Mouse (Mus musculus): Measurements from ENCODE around the gene Eno3.

The Eno3 gene

DNA sequence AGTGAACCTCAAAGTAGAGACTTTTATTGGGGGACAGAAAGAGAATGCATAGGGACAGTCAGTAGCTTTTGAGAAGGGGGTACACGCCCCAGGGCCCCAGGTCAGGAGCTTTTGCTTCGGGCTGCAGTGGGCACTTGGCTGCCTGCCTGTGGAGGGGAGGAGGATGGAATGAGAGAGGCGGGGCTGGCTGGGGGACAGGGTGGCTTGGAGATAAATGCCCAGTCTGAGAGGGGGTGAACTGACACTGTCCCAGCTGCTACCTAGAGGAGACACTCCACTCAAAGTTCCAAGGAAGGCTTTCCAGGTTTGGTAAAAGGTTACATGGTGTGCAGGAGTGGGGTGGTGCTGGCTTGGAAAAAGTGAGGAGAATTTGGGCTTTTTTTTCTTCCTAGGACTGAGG lies at the start of gene Eno3:
TSS of gene Eno3 (plus strand) at position 239 of the 400 bp plus-strand sequence.
- DNase-seq (ENCODE audit: low spot score) = no peak

DNA sequence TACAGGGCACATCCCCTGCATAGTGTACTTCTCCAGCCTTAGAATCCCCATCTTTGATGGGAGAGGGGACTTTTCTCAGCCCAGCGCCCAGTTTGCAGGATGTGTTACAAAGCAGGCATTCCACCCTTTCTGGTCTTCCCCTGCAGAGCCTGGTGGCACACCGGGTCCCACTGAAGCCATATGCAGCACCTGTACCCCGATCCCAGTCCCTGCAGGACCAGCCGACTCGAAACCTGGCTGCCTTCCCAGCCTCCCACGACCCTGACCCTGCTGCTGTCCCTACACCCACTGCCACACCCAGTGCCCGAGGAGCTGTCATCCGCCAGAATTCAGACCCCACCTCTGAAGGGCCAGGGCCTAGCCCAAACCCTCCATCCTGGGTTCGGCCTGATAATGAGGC lies 49.4 kb upstream of the Eno3 start:
- DNase-seq (ENCODE audit: low spot score) = no peak

DNA sequence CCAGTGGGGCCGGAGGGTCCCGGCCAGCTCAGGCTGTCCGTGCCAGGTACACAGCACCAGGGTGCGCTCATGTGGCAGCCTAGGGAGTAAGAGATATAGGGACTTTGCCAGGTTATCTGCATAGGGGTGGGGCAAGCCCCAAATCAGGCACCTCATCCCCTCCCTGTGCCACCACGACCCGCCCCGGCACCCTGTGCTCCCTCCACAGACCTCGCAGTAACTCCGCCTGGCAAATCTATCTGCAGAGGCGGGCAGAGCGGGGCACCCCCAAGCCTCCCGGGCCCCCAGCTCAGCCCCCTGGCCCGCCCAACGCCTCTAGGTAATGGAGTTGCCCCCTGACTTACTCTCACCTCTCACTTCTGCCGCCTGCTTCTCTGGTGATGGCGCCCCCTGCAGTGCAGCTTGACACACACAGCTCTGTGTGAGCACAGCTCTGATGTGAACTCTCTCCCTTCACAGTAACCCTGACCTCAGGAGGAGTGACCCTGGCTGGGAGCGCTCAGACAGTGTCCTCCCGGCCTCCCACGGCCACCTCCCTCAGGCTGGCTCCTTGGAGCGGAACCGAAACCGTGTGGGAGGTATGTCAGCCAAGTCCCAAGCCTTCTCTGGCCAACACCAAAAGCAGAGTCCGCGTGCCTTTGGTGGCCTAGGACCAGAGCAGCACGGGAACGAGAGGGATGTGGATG lies 48.5 kb upstream of the Eno3 start:
- no peak for DNase-seq (ENCODE audit: low spot score)

DNA sequence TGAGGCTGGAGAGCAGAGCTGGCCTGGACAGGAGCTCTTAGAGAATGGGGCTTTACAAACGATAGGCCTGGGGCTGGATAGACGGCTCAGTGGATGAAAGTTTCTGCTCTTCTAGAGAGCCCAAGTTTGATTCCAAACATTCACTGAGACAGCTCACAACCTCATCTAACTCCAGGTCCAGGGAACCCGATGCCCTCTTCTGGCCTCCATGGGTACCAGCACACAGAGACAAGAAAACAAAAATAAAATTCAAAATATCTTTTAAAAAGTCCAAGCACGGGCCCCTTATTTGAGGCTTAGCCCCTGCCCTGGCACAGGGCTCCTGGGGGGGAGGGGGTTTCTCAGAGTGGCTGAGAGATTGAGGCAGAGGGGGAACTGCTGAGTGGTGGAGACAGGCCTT lies 46.2 kb upstream of the Eno3 start:
- no peak for DNase-seq (ENCODE audit: low spot score)

DNA sequence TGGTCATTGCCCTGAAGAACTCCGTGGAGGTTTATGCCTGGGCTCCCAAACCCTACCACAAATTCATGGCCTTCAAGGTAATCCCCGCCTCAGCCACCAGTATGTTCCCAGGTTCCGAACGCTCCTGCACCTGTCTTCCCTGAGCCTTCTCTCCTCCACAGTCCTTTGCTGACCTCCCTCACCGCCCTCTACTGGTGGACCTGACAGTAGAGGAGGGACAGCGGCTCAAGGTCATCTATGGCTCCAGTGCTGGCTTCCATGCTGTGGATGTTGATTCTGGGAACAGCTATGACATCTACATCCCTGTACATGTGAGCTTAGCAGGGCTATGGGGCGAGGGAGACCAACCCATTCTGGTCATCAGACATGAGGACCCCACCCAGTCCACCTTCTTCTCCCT lies 44.5 kb upstream of the Eno3 start:
- no peak for DNase-seq (ENCODE audit: low spot score)

DNA sequence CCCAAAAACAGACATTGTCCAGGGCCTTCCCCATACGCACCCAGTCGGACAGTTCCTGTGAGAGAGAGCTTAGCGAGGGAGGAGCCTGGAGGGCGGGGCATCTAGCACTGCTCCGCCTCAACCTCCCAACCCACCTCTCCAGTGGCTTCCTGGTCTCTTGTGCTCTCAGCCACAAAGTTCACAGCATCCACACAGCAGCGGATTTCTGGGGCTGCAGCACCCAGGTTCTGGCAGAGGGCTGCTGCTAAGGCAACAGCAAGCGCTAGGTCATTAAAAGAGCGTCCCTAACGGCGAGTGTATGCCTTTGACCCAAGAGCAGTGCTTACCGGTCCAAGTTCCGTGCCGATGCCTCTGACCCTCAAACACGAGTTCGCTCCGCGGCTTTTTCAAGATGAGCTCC lies 41.9 kb upstream of the Eno3 start:
- no peak for DNase-seq (ENCODE audit: low spot score)

DNA sequence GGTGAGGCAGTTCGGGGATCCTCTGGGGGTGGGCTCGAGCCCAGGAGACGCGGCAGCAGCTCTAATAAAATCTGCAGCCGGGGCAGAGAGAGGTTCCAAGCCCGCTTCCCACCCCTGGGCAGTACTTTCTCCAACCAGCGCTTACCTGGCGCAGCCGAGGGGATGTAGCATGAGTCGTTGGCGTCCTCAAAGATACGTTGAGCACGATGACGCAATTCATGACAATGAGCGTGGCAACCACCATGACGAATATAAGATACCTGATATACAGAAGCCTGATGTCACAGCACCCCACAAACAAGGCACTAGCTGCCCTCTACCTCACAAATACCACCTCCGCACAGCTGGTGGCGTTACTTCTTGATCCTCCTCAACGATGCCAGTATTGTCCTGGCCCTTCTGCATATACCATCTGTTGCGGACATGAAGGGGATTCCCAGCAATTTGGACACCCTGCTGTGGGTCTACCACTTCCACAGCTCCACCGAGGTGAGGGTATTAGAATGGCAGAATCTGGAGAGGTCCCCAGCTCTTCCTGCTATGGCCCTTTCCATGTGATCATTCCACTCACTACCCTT lies 41.4 kb upstream of the Eno3 start, which contains the start of gene 4930544D05Rik:
TSS of gene 4930544D05Rik (plus strand) at position 333 of the 578 bp plus-strand sequence.
- no peak for DNase-seq (ENCODE audit: low spot score)

DNA sequence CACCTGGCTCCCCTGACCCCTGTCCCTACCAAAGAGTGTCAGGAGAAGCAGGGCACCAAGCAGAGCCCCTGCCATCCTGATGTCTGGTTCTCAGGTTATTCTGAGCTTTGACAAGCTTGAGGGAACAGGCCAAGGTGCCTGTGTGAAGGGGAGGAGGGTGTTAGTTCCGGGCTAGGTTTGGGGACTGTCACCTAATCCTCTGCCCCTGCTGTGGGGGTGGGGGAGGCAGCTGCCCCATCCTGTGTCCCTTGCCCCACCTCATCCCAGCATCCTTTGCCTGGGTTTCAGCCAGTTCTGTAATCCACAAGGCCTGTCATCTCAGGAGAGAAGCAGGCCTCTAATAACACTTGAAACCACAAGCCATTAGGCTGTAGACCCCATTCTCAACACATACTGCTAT lies 37.9 kb upstream of the Eno3 start, which contains the start of gene Chrne:
TSS of gene Chrne (minus strand) at position 116 of the 400 bp plus-strand sequence.
- DNase-seq (ENCODE audit: low spot score) = no peak

DNA sequence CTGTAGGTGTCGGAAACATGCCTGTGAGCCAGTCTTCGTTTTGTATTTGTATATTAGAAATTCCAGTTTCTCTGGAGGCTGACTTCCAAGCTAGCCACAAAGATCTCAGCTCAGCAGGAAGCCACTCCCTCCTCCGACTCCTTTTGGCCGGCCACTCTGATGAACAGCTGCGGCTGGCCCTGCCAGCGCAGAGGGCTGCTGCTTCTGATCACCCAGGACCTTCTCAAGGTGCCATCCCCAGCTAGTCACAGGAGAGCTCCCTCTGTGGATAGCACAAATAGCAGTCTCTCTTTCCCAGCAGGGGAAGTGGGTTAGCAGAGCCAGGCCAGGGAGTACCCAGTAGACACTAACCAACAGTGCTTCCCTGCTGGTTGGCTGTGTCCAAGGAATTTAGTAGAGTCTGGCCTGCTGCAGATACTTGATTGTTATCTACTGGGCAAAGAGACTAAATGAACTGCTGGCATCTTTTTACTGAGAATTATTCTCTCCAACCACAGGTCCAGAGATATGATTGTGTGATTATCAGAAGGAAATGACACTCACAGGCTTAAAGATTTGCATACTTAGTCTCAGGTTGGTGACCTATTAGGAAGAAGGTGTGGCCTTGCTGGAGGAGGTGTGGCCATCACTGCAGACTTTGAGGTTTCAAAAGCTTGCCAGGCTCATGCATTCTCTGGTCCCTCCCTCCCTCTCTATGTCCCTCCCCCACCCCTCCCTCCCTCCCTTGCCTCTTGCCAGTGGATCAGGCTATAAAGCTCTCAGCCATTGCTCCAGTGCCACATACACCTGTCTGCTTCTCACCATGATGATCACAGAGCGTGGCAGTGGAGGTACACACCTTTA lies 34.8 kb upstream of the Eno3 start:
- no peak for DNase-seq (ENCODE audit: low spot score)

DNA sequence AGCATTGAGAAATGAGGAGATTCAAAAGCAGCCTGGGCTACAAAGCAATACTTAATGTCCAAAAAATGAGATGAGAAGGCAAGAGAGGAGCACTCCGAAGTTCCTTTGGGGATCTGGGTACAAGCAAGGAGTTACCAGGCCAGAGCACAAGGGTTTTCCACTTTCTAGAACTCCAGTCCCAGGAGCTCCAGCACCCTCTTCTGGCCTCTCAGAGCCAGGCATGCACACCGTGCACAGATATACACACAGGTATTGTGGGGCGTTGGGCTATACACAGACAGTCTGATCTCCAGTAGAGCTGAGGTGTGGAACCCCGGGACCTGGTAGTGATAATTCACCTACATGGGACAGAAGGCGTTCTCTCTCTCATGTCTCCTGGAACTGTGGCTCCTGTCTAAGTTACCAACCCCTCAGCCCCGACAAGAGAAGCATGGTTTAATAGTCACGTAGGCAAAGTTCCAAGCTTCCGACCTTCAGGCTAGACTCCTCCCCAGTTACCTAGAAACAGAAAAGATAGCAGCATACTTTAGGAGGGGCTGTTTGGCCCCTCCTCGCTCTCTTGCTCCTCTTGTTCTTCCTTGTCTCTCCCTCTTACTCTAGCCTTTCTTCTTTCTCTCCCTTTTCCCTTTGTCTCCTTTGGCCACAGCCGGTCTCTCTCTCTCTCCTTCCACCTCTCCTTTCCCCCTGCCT lies 33.8 kb upstream of the Eno3 start:
- no peak for DNase-seq (ENCODE audit: low spot score)

DNA sequence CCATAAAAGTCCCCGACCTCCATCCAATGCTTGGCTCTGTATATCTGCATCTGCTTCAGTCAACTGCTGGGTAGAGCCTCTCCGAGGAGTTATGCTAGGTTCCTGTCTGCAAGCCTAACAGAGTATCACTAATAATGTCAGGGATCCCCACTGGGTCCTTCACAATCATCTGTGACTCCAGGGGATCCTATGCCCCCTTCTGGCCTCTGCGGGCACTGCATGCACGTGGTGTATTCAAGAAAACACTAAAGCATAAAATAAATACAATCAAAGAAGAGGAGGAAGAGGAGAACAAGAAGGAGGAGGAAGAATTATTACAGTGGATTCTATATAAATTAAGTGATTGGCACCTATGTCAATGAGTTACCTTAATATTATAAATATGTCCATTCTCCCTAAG lies 31.5 kb upstream of the Eno3 start:
- DNase-seq (ENCODE audit: low spot score) = no peak

DNA sequence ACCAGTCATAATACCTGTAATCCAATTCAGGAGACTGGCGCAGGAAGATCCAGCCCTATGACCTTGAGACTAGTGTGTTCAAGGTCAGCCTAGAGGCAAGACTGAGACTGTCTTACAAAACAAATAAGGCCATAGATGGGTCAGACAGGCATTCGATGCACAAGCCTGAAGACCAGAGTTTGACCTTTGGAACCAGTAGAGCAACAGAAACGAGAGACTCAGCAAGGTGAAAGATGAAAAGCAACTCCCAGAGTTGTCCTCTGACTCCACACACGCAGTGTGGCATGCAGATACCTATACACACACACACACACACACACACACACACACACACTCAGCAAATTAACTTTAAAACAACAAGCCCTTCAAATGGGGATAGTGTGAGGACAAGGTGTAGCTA lies 30.1 kb upstream of the Eno3 start:
- DNase-seq (ENCODE audit: low spot score) = no peak

DNA sequence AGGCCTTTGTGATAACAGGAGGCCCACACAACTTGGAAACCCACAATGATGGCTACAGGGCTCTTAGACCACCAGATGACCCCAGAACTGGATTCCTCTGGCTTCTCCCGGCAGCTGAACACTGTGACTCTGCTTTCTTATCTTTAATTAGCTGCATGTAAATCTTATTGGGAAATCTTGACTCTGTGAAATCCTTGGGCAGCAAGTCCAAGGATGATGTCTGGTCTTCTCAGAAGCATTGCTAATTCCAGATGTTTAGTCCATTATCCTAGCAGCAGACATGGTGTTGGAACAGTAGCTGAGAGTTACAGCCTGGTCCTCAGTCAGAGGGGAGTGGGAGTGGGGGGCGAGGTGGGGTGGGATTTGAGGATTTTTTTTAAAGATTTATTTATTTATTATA lies 28.6 kb upstream of the Eno3 start:
- DNase-seq (ENCODE audit: low spot score) = no peak

DNA sequence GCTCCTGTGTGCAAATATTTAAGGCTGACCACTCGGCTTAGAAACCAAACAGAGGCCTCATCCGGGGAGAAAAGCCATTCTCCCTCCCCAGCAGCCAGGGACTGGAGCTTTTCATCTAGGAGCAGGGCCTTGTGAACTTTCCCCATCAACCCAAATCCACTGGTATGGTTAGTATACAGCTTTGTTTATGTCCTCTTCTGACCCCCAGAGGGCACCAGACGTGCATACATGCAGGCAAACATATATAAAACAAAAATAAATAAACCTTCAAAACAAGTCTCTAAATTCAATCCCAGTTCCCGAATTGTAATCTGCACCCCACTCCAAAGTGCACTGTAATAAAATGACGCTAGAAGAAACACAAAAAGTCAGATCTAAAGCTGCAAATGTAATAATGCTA lies 27.4 kb upstream of the Eno3 start:
- no peak for DNase-seq (ENCODE audit: low spot score)

DNA sequence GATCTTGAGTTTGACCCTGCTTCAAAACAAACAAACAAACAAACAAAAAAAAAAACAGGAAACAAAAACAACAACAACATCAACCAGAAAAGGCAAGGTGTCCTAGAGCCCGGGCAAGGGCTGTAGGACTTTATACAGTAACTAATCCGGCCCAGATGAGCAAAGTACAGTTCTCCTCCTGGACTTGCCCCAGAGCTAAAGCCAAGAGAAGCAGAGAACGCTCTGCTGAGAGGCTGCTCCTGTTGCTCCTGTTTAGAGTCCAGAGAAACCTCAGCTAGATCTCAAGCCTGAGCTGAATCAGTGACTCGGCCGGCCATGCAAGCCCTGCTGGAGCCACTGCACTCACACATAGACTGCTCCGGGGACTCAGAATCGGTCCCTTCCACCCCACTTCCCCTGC lies 26.9 kb upstream of the Eno3 start:
- no peak for DNase-seq (ENCODE audit: low spot score)

DNA sequence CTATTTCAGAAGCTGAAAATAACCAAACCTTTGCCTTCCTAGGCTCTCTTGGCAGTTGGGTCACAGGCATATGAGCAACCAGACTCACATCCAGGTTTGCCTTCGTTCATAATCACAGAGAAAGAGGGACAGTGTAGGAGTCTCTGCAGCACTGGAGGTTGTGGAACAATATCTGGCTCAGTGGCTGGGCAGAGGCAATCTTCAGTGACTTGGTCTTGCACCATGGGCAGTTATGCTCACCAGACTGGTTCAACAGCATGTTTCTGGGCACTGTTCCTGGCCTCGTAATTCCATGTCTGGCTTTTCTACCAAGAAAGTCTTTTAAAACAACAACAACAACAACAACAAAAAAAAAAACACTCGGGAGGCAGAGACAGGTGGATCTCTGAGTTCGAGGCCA lies 21.4 kb upstream of the Eno3 start:
- peak; percentile 62 for DNase-seq (ENCODE audit: low spot score)

DNA sequence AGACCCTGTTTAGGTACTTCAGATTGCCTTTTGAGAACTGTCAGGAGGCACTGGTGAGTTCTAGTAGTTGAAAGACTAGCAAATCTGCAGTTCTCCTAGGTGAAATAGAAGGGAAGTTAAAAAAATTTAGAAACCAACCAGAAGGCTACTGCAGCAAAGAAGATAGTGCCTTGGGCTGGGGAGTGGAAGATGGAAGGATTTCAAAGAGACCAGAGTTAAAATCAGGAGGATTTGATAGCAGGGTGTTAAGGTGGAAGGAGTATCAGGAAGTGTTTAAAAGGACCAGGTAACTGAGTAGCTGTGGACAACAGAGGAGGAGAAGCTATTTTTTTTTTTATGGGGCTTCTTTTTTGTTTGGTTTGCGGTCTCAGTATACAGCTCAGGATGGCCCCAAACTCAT lies 19.2 kb upstream of the Eno3 start:
- DNase-seq (ENCODE audit: low spot score) = no peak

DNA sequence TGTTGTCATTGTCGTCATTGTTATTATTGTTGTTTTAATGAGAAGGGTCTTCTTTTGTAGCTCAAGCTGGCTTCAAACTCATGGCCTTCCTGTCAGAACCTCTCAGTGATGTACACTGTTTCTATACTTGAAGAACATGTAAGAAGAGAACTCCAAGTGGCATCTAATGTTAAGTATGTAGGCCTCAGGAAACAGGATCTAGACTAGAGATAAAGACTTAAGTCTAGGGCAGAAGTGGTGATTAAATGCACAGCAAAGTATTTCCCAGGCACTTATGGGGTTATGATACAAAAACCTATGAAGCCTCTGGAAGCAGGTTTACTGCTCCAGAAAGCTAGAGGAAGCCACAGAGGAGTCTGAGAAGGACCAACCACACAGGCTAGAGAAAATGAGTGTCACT lies 18.7 kb upstream of the Eno3 start:
- no peak for DNase-seq (ENCODE audit: low spot score)

DNA sequence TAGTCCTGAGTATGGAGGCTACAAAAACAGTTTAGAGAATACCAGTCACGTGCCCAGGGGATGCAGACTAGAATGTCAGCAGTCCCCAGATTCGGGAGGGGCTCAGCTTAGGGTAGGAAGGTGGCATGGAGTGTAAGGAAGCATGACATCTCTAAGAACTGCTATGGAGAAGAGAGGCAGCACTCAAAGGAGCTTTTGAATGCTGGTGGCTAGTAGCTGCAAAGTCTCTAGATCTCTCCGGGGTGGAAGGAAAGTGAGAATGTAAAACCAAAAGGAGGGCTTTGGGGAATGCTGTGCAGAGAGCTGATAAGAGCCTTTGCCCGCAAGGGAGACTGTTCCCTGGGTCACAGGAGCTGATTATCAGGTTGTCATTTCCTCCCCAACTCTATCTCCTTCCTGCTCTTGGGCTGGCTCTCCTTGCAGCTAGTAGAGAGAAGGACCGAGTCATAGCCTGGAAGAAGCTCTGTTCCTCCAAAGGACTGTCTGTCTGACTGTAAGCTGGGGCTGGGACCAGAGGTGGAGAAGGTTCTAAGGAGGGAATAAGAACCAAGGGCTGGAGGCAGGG lies 18.2 kb upstream of the Eno3 start, which contains the start of gene Gp1ba:
TSS of gene Gp1ba (plus strand) at position 409 of the 565 bp plus-strand sequence.
- DNase-seq (ENCODE audit: low spot score) = no peak

DNA sequence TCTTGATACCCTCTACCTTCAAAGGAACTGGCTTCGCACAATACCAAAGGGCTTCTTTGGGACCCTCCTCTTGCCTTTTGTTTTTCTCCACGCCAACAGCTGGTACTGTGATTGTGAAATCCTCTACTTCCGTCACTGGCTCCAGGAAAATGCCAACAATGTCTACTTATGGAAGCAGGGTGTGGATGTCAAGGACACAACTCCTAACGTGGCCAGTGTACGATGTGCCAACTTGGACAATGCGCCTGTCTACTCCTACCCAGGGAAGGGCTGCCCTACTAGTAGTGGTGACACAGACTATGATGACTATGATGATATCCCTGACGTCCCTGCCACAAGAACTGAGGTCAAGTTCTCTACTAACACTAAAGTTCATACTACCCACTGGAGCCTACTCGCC lies 17.0 kb upstream of the Eno3 start:
- DNase-seq (ENCODE audit: low spot score) = no peak

DNA sequence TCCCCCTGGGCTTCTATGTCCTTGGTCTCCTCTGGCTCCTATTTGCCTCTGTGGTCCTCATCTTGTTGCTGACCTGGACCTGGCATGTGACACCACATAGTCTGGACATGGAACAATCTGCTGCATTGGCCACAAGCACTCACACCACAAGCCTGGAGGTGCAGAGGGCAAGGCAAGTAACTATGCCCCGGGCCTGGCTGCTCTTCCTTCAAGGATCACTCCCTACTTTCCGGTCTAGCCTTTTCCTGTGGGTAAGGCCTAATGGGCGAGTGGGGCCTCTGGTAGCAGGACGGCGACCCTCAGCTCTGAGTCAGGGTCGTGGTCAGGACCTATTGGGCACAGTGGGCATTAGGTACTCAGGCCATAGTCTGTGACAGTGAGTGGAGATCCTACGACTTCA lies 15.8 kb upstream of the Eno3 start:
- DNase-seq (ENCODE audit: low spot score) = no peak

DNA sequence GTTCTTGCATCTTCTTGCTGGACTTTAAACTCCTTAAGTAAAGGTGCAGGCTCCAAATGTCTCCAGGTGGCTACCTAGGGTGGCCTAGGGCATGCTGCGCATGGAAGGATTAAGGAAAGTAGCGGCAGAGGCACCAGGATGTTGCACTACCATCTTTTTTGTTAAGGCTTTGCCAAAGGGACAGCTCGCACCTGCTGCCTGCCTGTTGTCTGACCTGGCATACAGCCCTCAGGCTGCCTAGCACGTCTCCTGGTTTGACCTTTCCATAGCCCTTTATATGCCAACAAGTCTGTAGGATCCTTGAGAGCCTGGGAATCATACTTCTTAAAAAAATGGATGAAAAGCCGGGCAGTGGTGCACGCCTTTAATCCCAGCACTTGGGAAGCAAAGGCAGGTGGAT lies 14.0 kb upstream of the Eno3 start:
- DNase-seq (ENCODE audit: low spot score) = no peak

Measured in adipocyte (in vitro differentiated cells).